Mouse (Mus musculus) CD8-positive naive resting alpha-beta T cell, adult 2 months (primary cell): ENCODE results near the gene Lce3f.

ENCODE experiments used
- DNase-seq, 2 experiments: peaks; one replicate each; pipeline ENCODE4 v3.0.0; 2022; ENCODE audit warnings: low read depth in 2 of 2, low spot score in 2 of 2

The Lce3f gene

DNA sequence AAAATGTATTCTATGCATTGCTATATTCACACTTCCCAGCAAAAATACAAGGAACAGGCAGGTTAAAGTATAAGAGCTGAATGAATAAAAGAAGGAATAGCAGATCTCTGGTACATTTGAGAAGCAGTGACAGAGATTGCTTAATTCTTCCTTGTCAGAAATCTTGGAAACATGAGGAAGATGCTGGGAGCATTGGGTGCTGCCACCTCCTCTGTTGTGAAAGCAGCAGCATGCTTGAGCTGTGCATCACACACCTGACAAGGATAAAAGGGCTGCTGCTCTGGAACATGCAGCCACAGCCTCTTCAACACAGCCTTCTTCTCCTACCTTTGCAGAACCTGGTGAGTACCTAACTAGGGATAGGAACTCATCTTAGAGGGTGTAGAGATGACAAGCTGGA is at the start of gene Lce3f:
TSS of gene Lce3f (plus strand) at position 301 of the 400 bp plus-strand sequence.
- DNase-seq: no peak

DNA sequence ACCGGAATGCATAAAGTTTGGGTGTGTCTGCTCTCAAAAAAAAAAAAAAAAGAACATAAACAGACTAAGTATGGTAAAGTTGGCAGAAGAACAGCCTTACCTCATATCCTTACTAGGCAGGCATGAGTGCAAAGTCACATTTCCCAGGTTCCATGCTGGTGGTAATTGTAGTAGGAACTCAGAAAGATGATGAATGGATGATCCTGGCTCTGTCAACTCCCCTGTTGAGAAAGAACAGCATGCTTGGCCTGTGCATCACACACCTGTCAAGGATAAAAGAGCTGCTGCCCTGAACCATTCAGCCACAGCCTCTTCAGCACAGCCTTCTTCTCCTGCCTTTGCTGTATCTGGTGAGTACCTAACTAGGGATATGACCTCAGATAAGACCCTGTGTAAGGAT is 47.8 kb upstream of the Lce3f start, which contains the start of gene Lce3c:
TSS of gene Lce3c (plus strand) at position 301 of the 400 bp plus-strand sequence.
- no peak for DNase-seq

DNA sequence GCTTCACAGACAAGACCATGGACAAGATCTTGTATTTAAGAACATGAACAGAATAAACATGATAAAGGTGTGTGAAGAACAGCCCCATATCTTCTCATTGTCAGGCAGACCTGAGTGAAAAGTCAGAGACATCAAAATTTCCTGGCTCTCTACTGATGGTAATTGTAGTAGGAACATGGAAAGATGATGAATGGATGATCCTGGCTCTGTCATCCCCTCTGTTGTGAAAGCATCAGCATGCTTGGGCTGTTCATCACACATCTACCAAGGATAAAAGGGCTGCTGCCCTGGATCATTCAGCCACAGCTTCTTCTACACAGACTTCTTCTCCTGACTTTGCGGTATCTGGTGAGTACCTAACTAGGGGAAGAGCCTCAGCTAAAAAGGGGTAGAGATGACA is 34.9 kb upstream of the Lce3f start, which contains the start of gene Lce3d:
TSS of gene Lce3d (plus strand) at position 301 of the 400 bp plus-strand sequence.
- DNase-seq: no peak

DNA sequence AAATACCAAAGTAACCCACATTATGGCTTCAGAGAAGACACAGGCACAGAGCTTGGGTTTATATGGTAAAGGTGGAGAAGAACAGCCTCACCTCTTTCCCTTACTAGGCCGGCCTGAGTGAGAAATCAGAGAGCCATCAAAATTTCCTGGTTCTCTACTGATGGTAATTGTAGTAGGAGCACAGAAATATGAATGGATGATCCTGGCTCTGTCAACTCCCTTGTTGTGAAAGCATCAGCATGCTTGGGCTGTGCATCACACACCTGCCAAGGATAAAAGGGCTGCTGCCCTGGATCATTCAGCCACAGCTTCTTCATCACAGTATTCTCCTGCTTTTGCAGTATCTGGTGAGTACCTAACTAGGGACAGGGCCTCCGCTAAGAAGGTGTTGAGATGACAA is 25.3 kb upstream of the Lce3f start, which contains the start of gene Lce3e:
TSS of gene Lce3e (plus strand) at position 301 of the 400 bp plus-strand sequence.
- DNase-seq: no peak

DNA sequence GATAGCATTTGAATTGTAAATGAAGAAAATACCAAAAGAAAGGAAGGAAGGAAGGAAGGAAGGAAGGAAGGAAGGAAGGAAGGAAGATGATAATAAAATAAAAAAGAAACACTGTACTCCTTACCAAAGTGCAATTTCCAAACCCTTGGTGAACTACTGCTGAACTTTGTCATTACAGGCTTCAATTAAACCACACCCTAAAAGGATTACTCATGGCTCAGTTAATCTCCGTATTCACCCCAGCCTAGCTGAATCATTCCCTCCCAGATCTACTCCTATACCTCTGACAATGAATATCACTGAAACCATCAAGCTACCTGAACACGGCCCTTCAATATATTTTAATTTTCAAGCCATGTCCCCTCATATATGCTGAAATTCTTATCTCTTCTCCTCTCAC is 13.5 kb upstream of the Lce3f start:
- DNase-seq: no peak

DNA sequence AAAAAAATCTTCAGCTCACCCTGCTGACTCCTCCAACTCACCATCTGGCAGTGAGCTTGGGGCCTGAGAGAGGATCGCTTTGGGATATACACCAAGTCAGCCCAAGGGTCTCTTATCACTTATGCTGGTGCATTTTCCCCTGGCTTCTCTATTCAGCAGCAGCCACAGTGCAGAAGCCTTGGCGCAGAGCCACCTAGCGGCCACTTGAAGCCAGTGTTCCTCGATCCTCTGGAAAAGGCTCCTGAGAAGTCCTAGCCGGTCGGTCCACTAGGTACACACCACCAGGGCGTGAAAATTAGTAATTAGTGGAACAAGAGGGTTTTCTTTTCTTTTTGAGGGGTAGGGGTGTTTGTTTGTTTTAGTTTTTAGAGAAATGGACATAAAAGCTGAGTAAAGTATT is 6.7 kb downstream of the Lce3f start:
- no peak for DNase-seq

DNA sequence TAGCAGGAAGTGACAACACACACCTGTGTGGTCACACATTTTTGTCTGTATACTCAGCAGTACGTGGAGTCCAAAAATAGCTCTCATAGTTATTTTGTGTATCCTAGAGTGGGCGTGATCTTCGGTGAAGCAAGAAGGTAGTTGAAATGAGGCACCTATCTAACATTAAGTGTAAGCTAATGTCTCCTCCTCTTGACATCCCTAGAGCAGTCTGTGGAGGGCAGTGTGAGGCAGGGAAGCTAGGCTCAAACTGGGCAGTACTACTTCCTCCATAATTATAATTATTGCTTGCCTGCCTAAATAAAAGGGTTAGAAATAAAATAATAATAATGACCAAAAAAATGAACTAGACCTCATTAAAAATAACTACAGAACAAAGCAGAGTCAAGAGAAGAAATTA is 8.6 kb downstream of the Lce3f start:
- DNase-seq: no peak

DNA sequence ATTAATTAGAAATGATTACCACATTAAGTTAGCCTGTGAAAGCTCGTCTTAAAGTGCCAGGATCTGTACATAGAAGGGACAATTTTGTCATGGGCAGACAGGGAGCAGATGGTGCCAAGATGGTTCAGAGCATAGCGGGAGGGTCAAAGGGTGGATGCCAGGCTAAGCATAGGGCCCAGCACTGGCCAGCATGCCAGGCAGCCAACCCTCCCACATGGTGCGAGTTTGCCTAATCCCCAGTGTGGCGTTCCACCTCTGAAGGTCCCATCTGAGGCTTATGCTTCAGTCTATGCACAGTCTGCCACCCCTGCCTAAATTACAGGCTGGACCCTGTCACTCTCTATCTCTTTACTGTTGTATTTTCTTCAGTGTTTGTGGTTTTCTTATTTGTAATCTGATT is 10.8 kb downstream of the Lce3f start:
- DNase-seq: no peak

DNA sequence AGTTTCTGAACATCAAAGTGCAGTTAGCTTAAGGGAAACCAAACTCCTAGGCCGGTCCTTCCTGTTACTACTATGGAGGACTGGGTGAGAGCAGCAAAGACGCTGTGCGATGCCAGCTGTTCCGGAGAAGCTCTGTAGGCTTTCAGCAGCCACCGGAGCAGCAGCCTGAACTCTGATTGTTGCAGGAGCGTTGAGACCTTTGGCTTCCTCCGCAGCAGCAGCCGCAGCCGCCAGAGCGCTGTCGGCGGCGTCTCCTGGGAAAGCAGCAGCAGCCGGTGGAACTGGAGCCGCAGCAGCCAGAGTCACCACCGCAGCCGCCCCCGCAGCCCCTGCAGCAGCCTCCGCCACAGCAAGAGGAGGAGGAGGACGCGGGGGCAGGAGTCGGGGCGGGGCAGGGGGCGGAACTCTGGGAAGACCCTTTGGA is 22.4 kb downstream of the Lce3f start:
- DNase-seq: no peak

DNA sequence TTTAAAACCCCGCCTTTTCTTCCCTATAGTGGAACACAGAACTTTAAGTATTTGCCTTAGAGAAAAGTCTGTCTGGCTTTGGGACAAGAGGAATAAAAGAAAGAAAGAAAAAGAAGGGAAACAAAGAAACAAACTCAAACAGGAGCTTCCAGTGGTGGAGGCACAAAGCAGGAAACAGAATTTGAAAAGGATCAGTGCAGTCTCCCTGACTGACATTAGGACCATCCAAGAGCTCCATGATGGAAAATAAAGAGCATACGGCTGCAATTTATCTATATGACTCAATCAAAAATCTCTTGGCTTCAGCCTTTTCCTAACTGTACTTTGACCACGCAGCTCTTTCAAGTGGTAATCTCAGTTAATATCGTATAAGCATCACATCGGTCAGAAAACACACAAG is 22.8 kb downstream of the Lce3f start:
- no peak for DNase-seq

DNA sequence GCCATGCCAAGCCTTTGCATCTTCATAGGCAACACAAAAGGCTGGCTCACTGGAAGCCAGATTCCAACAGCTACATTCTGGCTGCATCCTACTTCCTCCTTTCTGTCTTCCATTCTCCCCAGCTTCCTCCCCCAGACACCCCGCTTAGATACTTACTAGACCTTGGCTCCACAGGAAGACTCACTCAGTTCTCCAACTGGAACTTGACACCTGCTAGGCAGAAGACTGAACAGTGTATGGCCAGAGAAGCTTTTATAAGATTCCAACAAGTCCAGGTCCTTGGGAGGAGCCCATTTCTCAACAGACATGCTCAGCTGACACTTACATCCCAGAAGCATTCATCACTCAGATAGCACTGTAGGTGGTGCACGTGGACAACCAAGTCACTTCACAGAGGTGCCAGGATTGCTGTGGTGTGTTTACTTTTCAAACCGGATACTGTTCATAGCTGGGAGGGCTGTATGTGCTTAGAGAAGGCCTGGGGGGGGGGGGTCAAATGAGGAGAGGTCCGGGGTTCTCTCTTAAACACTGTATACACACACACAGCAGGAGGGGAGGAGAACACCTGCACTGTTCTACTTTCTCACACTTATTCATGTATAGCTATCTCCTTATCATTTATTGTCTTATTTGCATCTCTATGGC is 23.6 kb downstream of the Lce3f start, which contains the start of gene Crct1:
TSS of gene Crct1 (minus strand) at position 228 of the 645 bp plus-strand sequence.
- no peak for DNase-seq

DNA sequence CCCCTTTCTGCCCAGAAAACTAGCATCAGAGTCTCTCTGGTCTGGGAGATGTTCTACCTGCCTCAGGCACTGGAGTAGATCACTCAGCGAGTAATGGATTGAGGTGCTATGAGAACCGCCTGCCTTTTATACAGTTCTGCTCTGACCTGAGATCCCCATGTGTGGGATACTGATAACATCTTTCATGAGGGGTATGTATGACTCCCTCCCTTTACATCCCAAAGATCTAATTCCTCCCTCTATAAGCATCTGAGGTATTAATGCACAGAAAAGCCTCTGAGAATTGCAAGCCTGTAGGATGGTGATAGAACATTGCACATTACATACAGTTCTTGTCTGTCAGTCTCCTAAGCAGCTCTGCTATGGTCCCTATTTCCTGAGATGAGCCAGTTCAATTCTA is 26.9 kb downstream of the Lce3f start, which contains the start of gene Lce1m:
TSS of gene Lce1m (minus strand) at position 101 of the 400 bp plus-strand sequence.
- no peak for DNase-seq

DNA sequence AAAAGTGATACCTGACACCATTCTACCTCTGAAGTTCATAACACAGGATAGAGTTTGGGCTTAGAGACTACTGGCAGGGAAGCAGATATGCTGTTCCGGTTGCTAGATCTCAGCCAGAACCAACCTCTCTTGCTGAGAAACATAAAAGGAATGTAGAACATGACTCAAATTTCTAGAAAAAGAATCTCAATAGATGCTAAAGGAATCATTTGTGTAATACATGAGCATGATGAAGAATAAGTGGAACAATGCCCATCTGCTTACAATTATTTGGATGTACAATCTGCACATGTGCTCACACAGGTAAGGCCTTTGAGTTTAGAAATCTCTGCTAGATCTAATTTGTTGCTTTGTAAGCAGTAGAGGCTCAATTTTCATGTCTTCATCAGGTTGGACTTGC is 29.1 kb downstream of the Lce3f start:
- no peak for DNase-seq

DNA sequence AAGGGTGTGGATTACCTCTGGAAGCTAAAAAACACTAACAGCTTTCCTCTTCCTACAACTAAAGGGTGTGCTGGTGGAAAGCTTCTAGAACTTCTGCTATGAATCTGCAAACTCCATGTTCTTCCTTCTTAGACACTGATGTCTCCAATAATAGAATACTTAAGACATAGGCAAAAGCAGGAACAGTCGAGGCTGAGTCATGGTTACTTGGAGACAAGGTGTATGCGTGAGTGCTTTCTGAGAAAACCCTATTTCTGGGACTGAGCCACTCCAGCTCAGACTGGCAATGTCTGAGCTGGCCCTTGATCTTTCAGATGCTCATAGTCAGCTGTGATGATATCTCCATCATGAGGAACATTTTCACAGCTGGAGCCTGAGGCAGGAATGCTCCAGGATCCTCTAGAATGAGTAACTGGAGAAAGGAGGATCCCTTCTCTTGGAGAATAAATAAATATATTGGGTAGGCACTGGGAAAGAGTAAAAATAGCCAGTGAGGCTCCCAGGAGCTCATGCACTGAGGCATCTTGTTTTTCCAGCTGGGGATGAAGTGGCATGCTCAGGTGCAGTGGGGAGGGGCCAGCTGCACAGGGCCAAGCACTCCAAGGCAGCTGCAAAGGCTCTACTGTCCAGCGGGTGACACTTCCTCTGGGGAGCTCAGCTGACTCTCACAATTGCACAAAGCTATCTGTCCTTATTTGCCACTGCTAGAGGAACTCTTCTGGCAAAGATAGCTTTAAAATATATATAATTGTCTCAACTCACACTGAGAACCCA is 31.6 kb downstream of the Lce3f start:
- DNase-seq: no peak

DNA sequence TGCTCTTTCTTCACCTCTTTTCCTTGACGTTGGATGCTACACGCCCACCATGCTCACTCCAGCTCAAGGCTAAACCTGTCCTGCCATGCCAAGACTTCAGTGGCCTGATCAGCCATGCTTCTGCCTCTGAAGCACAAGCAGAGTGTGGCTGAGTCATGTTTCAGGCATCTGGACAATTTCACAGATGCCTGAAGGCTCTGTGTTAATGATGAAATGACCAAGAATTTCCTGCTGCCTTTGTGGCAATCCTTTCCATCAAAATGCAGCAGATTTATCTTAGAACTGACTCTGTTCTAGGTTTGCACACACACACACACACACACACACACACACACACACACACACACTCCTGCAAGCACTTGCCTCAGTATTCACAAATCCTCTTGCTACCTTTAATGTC is 33.5 kb downstream of the Lce3f start:
- DNase-seq: no peak

DNA sequence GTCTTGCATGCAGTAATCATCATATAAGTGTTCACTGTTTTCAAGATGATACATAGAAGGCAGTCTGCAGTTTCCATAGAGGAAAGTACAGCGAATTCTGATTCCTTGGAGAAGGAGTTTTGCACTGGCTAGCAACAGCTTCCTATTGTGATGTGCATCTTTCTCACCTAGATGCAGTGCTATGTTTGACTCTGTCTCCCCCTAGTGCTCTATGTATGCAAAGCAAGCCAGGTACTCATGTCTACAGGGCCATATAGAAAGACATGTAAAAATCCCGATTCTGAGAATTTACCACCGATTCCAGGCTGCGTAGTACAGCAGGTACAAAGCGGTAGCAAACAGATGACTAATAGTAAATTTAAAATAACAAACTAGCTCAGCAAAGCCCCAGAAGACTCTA is 39.4 kb downstream of the Lce3f start:
- no peak for DNase-seq
